Mouse (Mus musculus) adrenal gland, adult 8-10 months (tissue): ENCODE data around the gene Golm1. TPM values are rescaled to one million over a fixed set of nuclear protein-coding genes. Genes with fewer than 3 reads are reported as not detected.

Source experiments
- DNase-seq: peaks from one replicate; pipeline ENCODE4 v3.0.0; 2022
- total RNA-seq, 4 experiments: library from RNA; stranded (reverse); gene quantifications; 2 replicates each; pipeline ENCODE4 v1.2.4; 2022

The Golm1 gene
- total RNA-seq, 4 experiments from 2014 or later, result 7.1 to 10.2 (median 8.1) TPM

GRCm38 (mm10) chr13:59589672-59590071 is 85.9 kb downstream of the Golm1 start:
- DNase-seq, result no peak

GRCm38 (mm10) chr13:59587201-59587600 is 88.4 kb downstream of the Golm1 start:
- DNase-seq, result no peak

GRCm38 (mm10) chr13:59585648-59586005 is 90.0 kb downstream of the Golm1 start:
- DNase-seq, result peak; percentile 17

- peak; percentile 99 for DNase-seq
Observed at GRCm38 (mm10) chr13:59584947-59585647, 90.5 kb downstream of the Golm1 start, which contains the start of the genes Agtpbp1 and Naa35. Agtpbp1 (minus strand) TSS chr13:59585227. Naa35 (plus strand) TSS chr13:59585259.

Other genes starting within 250 kb of the Golm1 start
- gene Agtpbp1, start 90.6 kb downstream of the Golm1 start, total RNA-seq, result 10 to 100 TPM; 30.8 to 52.7 (median 43.7) TPM
- 10 to 100 TPM; 58.4 to 99.0 (median 93.4) TPM for gene Naa35, start 90.6 kb downstream of the Golm1 start, total RNA-seq
- not detected for gene 4921517D22Rik, start 18.3 kb upstream of the Golm1 start, total RNA-seq
- gene Spata31d1a, start 34.5 kb upstream of the Golm1 start, total RNA-seq, result not detected
- gene Spata31d1b, start 36.5 kb upstream of the Golm1 start, total RNA-seq, result not detected
- not detected for gene Spata31d1d, start 55.9 kb upstream of the Golm1 start, total RNA-seq
- gene 1700014D04Rik, start 70.9 kb upstream of the Golm1 start, total RNA-seq, result under 1 TPM in 2 of 4 experiments, not detected in 2; 0.09 to 0.48 TPM
- 10 to 100 TPM; 66.6 to 87.4 (median 84.9) TPM for gene Isca1, start 94.0 kb upstream of the Golm1 start, total RNA-seq
- gene Gm49354, start 106.4 kb upstream of the Golm1 start, total RNA-seq, result not detected
- 10 to 100 TPM; 68.7 to 86.7 (median 74.9) TPM for gene Tut7, start 147.3 kb upstream of the Golm1 start, total RNA-seq